Mouse (Mus musculus) thymus, adult 2 months (tissue): ENCODE results near the gene Sept9. TPM values are rescaled to one million over a fixed set of nuclear protein-coding genes. Genes with fewer than 3 reads are reported as not detected.

Experiments used
- DNase-seq: peaks from one replicate; pipeline ENCODE4 v3.0.0; 2021
- H3K27ac ChIP-seq: fragments of 200-500 bp; 2 replicates; pipeline ENCODE4 v1.5.1; 2012; ENCODE audit warnings: low read length, control low read depth; ENCODE audit not compliant: control insufficient read depth, insufficient read depth
- H3K27me3 ChIP-seq: fragments of 200-500 bp; 2 replicates; pipeline ENCODE4 v1.6.1; 2012; ENCODE audit warnings: mild to moderate bottlenecking, low read length, moderate library complexity, mixed read lengths; ENCODE audit not compliant: control insufficient read depth, insufficient read depth
- H3K36me3 ChIP-seq: fragments of 200-500 bp; 2 replicates; pipeline ENCODE4 v1.6.1; 2012; ENCODE audit warnings: mild to moderate bottlenecking, low read length, moderate library complexity; ENCODE audit not compliant: control insufficient read depth, insufficient read depth
- H3K4me1 ChIP-seq: fragments of 200-500 bp; replicated peaks from 2 replicates; pipeline ENCODE4 v1.6.1; 2012; ENCODE audit warnings: low read length; ENCODE audit not compliant: control insufficient read depth, insufficient read depth
- H3K4me3 ChIP-seq: fragments of 200-500 bp; 2 replicates; pipeline ENCODE4 v1.5.1; 2012; ENCODE audit warnings: mild to moderate bottlenecking, low read length, control low read depth, moderate library complexity; ENCODE audit not compliant: control insufficient read depth, insufficient read depth
- CTCF ChIP-seq: fragments of 200-500 bp; IDR thresholded peaks from 2 replicates; pipeline ENCODE4 v1.5.1; 2012; ENCODE audit warnings: mild to moderate bottlenecking, control low read depth, low read length, moderate library complexity, borderline replicate concordance; ENCODE audit not compliant: control insufficient read depth, poor library complexity, insufficient read depth; ENCODE audit errors: extremely low read depth
- POLR2A ChIP-seq: fragments of 200-500 bp; IDR thresholded peaks from 2 replicates; pipeline ENCODE4 v1.6.1; 2012; ENCODE audit warnings: mild to moderate bottlenecking, low read length, control low read depth, moderate library complexity; ENCODE audit not compliant: control insufficient read depth, poor library complexity, insufficient read depth; ENCODE audit errors: extremely low read depth
- WGBS: fragments of 180-500 bp; shearing (Covaris S2); methylation state at CpG from one replicate; pipeline ENCODE4 v1.1.7; 2018; 5-methylcytosine and 5-hydroxymethylcytosine counted together
- polyA plus RNA-seq: library from polyadenylated mRNA; depleted of rRNA; stranded (reverse); fragments of >200 nt; gene quantifications from 2 replicates; pipeline ENCODE4 v1.2.3, GENCODE M21; 2012

The Sept9 gene
- polyA plus RNA-seq, 1 experiment = 113 TPM

DNA sequence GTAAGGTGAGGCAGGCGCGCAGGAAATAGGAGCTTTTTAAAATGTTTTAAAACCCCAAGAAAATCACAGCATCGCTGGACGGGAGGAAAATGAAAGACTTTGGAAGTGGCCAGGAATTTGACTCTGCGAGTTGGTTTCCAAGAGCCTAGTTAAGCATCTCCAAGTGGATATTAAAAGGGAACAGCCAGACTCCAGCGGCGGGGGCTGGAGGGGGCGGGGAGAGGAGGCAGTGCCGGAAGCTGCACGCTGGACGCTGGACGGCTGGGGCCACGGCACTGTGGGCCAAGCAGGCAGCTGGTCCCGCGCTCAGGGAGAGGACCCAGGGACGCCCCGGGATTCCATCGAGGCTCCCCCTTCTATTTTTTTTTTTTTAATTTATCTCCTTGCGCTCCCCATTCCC, 32.6 kb downstream of the Sept9 start:
- Histone ChIP-seq H3K27me3 (no peaks in the 10 kb centered on the region), H3K27ac (no peak overlapping the region), H3K36me3 (no peaks in the 10 kb centered on the region), H3K4me1 (peaks cover 28% of the 10 kb centered on the region), H3K4me3 (no peak overlapping the region)
- DNase-seq = no peak
- WGBS = 80% methylated on average over 19 of the region's 19 CpGs
- TF ChIP-seq CTCF (no peak), POLR2A (no peak)

GRCm38 (mm10) chr11:117232886-117233458, 33.5 kb downstream of the Sept9 start:
- no peak overlapping the region for H3K4me3 ChIP-seq
- H3K27ac ChIP-seq = no peak overlapping the region
- no peak for DNase-seq

GRCm38 (mm10) chr11:117233818-117234217, 34.4 kb downstream of the Sept9 start:
- no peaks in the 10 kb centered on the region for H3K27me3 ChIP-seq
- H3K4me1 ChIP-seq = peaks cover 32% of the 10 kb centered on the region
- H3K4me3 ChIP-seq = no peak overlapping the region
- 0 out of 2 replicates have a peak, but pooled peaks have one; percentile 19 for TF ChIP-seq CTCF
- no peak for TF ChIP-seq POLR2A
- H3K27ac ChIP-seq = peak overlapping the region; percentile 2; the same call in 1 of the 2 replicates
- DNase-seq = peak; percentile 56
- H3K36me3 ChIP-seq = no peaks in the 10 kb centered on the region
- 14% methylated on average over 8 of the region's 8 CpGs for WGBS

More at GRCm38 (mm10) chr11:117232886-117233458, 33.5 kb downstream of the Sept9 start:
- Histone ChIP-seq H3K27me3 (no peaks in the 10 kb centered on the region), H3K4me1 (peaks cover 28% of the 10 kb centered on the region), H3K36me3 (no peaks in the 10 kb centered on the region)
- 79% methylated on average over 10 of the region's 10 CpGs for WGBS
- TF ChIP-seq CTCF (no peak), POLR2A (no peak)

DNA sequence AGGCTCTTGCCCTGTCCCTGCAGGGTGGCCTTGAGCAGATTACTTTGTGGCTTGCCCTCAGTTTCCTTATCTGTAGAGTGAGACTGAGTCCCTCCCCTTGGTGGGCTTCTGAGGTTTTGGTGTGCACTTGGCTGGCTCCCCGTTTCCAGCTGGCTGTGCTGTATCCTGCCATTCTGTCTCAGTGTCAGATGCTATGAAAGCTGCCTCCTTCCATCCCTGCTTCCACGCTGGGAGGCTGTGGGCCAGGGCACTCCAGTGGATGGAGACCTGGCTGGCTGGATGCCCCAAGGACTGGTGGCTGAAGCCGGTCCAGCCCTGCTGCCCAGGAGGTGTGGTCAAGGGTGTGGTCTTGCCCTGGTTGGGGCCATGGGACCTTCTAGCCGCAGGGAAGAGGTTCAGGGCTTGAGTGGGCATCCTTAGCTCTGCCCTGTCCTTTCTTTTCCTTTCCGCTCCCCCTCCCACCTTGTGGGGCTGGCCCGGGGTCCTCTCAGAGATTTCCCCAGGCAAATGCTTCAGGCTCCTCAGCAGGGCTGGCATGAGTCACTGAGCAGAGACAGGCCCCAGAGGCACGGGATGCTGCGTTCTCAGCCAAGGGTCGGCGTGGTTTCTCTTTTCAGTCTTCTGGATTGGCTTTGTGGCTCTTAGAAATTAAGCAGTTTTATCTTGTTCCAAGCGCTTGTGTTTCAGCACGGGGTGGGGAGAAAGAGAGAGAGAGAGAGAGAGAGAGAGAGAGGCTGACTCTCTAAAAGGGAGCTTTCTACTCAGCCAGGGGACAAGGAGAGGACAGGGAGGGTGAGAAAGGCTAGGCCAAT, 35.8 kb downstream of the Sept9 start:
- Histone ChIP-seq H3K36me3 (no peaks in the 10 kb centered on the region), H3K4me1 (peaks cover 35% of the 10 kb centered on the region), H3K27me3 (no peaks in the 10 kb centered on the region), H3K4me3 (no peak overlapping the region), H3K27ac (no peak overlapping the region)
- TF ChIP-seq POLR2A = no peak
- no peak for TF ChIP-seq CTCF
- WGBS = 42% methylated on average over 12 of the region's 12 CpGs
- no peak for DNase-seq

- WGBS = 83% methylated on average over 9 of the region's 9 CpGs
- H3K27me3 ChIP-seq = no peaks in the 10 kb centered on the region
- no peak overlapping the region for H3K4me3 ChIP-seq
- DNase-seq = no peak
- TF ChIP-seq POLR2A (no peak), CTCF (no peak)
- H3K36me3 ChIP-seq = no peaks in the 10 kb centered on the region
- peaks cover 39% of the 10 kb centered on the region for H3K4me1 ChIP-seq
- H3K27ac ChIP-seq = no peak overlapping the region
Observed at GRCm38 (mm10) chr11:117235898-117236459, 36.5 kb downstream of the Sept9 start.

GRCm38 (mm10) chr11:117238169-117238568, 38.7 kb downstream of the Sept9 start:
- DNase-seq = peak; percentile 95
- H3K4me3 ChIP-seq = no peak overlapping the region
- no peaks in the 10 kb centered on the region for H3K27me3 ChIP-seq
- WGBS = 6% methylated on average over 4 of the region's 4 CpGs
- H3K4me1 ChIP-seq = peaks cover 46% of the 10 kb centered on the region
- peak; percentile 76; the same call in 1 of the 2 replicates for TF ChIP-seq CTCF
- TF ChIP-seq POLR2A = no peak
- H3K27ac ChIP-seq = no peak overlapping the region
- H3K36me3 ChIP-seq = no peaks in the 10 kb centered on the region
